Mouse (Mus musculus): Measurements from ENCODE around the gene Tep1.
"Not testable (repeated sequence)": the region's sequence is repeated elsewhere in the genome, so short reads cannot be mapped to it uniquely, and the experiment has no call there.

Tep1 gene

GRCm38 (mm10) chr14:50869889-50870804 lies at the start of gene Tep1:
Gene Tep1, minus strand, starts transcription at chr14:50870560.
- DNase-seq (ENCODE audit: low spot score in 2 of 2): peak; percentile 47 to 62

DNA sequence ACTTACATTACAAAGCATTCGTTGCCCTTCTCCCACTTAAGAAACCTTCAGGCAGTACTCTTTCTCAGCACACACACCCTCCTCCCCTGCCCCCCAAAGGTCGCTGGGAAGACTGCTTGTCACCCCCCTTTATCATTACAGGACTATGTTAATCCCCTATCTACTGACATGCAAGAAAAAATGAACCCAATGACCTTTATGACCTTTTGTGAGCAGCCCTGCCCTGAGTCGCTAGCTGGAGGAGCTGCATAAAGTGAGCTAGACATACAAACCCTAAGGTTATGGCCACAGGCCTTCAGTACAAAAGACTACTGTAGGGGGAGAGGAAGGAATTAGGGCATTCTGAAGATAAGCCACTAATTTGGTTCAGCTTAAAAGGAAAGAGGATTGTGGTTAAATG lies 41.0 kb upstream of the Tep1 start:
- DNase-seq (ENCODE audit: low spot score in 2 of 2): no peak

DNA sequence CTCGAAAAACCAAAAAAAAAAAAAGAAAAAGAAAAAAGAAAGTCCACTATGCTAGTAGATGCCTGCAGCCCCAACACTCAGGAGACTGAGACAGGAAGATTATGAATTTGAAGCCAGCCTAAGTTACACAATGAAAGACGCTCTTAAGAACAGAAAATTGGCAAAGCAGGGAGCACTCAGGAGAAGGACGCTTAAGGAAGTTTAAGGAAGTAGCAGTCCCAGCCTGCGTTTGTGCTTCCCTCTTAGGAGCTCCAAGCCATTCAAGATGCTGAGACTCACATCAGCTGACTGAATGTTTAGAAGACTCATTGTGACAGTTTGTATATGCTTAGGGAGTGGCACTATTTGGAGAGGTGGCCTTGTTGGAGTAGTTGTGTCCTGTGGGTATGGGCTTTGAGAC lies 37.8 kb upstream of the Tep1 start:
- no peak for DNase-seq (ENCODE audit: low spot score in 2 of 2)

DNA sequence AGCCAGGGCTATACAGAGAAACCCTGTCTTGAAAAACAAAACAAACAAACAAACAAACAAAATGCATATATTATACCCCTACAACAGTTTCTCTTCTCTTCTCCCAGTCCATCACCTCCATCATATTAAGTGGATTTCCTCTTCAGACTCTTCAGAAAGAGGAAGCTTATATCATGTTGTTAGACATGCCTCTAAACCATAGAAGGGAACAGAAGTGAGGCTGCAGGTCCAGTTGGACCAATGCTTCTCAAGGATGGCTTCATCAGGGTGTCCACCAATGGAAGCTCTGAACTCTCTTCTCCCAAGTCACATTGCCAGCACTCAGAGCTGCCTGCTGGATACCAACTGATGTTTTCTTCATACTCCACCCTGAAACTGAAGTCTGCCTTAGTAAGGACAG lies 35.0 kb upstream of the Tep1 start:
- not testable (repeated sequence) for DNase-seq (ENCODE audit: low spot score in 2 of 2)

DNA sequence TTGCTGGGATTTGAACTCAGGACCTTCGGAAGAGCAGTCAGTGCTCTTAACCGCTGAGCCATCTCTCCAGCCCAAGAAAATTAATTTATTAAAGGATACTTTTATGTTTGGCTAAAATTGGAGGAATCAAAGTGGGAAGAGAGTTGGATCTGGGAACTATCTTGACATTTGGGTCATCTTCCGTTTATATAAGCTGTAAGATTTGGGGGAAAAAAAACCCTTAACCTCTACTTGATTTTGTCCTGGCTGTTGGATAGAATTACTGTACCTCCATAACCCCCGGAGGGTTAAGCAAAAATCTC lies 34.4 kb upstream of the Tep1 start:
- no peak for DNase-seq (ENCODE audit: low spot score in 2 of 2)

DNA sequence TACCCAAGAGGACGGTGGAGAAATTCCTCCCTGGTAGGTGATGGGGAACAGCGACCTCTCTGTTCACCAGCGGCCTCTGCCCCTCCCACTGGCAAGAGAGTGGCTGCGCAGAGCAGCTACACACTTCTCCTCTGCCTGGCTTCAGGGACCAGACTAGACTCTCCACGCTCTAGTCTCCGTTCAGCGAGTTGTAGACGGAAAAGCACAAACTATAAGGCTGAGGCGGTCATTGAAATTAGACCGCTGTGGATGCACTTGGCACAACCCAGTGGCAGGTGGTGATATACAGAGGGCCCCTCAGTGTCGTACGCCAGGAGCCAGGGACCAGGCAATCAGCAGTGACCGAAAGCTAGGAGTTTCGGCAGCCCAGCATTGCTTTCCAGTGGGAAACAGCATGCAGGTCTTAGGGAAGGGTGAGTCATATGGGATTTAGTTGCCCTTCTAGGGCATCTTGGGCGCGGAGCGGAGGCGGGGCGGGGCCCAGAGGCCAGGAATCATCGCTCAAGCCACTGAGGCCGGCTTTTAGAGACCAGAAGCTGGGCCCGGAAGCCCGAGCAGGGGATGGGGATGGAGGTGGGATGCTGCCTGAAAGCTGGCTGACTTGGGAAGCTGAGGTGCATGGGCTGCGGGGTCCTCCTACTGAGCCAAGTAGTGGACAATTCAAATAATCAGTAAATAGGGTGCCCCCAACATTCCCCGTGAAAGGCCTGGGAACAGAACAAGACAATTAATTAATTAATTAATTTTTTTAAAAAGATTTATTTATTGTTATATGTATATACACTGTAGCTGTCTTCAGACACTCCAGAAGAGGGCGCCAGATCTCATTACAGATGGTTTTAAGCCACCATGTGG lies 33.8 kb upstream of the Tep1 start:
- peak in 1 of 2 experiments; percentile 33 for DNase-seq (ENCODE audit: low spot score in 2 of 2)

GRCm38 (mm10) chr14:50897992-50898391 lies 27.6 kb upstream of the Tep1 start:
- DNase-seq (ENCODE audit: low spot score in 2 of 2): not testable (repeated sequence)

GRCm38 (mm10) chr14:50897374-50897765 lies 27.0 kb upstream of the Tep1 start, which contains the start of gene Klhl33:
Gene Klhl33, minus strand, starts transcription at chr14:50897507.
- DNase-seq (ENCODE audit: low spot score in 2 of 2): no peak

DNA sequence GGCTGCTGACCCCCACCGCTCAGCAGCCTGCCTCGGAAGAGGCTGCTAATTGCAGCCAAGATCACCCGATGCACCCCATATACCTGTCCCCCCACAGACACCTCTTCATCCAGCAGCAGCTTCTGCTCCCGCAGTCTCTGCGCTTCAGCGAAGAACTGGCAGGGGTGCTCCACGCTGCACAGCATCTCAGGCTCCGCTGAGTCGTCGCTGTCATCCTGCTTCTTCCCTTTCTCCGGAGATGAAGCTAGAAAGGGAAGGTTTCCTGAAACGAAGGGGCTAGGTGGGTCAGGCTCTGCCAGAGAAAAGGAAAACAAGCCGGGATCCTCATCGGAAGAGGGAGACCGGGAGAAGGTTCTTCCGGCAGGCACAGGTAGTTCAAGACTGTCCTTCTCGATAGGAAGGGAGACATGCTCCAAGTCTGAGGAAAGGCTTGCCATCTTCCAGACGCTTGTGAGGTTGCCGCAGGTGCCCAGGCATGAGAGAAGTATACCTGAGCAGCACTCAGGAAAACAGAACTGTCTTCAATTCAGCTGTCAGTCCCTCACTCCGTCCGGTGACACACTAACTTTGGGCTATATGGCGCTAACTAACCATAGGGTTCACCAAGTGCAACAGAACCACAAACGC lies 26.5 kb upstream of the Tep1 start:
- peak in 1 of 2 experiments; percentile 15 for DNase-seq (ENCODE audit: low spot score in 2 of 2)

DNA sequence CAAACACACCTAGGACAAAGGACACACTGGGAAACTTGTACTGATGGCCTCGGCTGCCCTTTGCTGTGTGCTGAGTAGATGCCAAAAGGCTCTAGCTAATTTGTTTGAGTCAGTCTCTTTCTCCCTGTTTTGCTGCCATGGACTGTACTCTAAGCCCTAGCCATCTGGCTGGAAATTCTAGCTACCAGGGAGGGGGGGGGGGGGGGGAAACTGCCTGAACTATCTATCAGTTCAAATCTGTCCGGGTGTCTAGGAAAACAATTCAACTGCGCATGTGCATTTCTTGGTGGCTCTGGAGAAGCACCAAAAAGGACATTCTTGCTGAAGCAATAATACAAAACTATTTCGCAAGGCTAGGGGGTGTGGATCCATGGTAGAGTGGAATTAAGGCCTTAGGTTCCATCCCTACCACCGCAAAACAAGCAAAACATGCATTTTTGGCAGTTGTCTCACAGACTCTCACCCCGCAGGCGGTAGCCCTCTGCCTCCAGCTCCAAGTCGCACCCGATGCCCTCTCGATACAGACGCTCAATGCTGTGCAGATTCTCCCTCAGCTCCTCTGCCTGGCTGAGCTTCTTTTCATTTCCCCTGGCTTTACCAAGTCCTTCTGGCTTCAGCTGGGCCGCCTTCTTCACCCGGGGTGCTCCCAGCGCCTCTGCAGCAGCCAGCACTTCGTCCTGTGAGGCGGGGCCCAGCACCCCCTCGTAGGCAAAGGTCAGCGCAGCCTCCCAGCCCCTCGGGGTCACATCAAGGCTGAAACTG lies 25.8 kb upstream of the Tep1 start:
- peak in 1 of 2 experiments; percentile 9 for DNase-seq (ENCODE audit: low spot score in 2 of 2)

GRCm38 (mm10) chr14:50895407-50895806 lies 25.0 kb upstream of the Tep1 start:
- DNase-seq (ENCODE audit: low spot score in 2 of 2): no peak

- no peak for DNase-seq (ENCODE audit: low spot score in 2 of 2)
These were observed 22.4 kb upstream of the Tep1 start for GRCm38 (mm10) chr14:50892541-50893459.

GRCm38 (mm10) chr14:50892091-50892490 lies 21.7 kb upstream of the Tep1 start:
- DNase-seq (ENCODE audit: low spot score in 2 of 2): no peak

DNA sequence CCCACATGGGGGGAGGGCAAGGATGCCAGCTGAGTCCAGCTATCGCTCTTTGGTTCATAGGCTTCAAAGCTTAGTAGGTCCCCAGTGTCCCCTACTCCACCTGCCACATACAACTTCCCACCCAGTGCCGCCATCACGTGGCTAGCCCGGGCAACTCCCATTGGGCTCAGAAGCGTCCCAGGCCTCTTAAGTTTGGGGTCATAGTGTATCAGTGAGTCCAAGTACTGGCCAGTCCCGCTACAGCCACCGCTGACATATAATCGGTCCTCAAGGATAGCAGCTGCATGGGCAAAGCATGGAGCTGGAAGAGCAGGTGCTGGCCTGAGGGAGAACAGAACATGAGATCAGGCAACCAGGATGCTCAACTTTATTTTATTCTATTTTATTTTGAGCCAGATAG lies 21.3 kb upstream of the Tep1 start:
- DNase-seq (ENCODE audit: low spot score in 2 of 2): no peak

DNA sequence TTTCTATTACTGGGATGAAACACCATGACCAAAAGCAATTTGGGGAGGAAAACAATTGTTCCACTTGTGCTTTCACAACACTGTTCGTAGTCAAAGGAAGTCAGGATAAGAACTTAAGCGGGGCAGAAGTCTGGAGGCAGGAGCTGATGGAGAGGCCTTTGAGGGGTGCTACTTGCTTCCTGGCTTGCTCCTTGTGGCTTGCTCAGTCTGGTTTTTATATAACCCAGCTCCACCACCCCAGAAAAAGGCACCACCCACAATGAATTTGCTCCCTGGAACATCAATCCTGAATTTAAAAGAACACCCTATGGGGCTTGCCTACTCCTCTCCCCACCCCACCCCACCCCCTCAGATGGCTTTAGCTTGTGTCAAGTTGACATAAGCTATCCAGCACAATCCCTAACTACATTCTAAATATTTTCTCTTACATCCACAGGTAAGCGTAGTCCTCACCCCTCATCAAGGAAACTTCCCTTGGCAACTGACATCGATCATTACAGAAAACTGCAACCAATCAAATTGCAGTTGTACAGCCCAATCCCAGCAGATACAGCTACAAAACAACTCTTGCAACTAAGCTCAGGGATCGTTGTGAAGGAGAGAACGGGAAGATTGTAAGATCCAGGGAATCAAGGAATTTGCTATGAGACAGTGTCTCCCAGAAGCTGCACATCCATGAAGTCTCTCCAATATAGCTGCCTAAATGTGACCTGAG lies 6.0 kb upstream of the Tep1 start:
- DNase-seq (ENCODE audit: low spot score in 2 of 2): no peak

DNA sequence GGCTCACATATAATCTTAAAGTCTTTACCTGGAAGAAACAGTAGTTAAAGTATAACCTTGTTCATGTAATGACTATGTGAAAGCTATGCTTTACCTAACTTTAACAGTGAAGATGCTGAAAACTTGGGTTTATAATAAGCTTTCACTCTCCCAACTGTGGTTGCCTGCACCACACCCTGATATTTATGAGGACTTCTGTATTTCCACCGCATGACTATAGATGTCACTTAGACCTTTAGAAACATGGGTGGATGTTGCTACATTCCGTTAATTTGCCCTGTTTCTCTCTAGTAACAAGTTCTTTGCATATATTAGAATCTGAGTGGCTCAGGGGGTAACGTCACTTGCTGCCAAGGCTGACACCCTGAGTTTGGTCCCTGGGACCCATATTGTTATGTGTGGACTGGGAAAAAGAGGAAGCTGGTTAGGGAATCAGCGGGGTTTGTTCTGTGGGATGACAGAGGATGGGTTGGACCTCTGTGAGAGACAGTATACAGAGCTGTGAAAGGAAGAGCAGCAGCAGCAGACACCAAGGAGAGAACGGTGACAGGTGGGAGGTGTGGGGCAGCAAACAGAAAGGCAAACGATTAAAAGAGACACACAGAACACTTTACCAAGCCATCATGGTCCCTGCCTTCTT lies 5.4 kb upstream of the Tep1 start:
- DNase-seq (ENCODE audit: low spot score in 2 of 2): no peak

GRCm38 (mm10) chr14:50875175-50875574 lies 4.8 kb upstream of the Tep1 start:
- DNase-seq (ENCODE audit: low spot score in 2 of 2): no peak

GRCm38 (mm10) chr14:50871284-50871683 lies 924 bp upstream of the Tep1 start:
- no peak for DNase-seq (ENCODE audit: low spot score in 2 of 2)

DNA sequence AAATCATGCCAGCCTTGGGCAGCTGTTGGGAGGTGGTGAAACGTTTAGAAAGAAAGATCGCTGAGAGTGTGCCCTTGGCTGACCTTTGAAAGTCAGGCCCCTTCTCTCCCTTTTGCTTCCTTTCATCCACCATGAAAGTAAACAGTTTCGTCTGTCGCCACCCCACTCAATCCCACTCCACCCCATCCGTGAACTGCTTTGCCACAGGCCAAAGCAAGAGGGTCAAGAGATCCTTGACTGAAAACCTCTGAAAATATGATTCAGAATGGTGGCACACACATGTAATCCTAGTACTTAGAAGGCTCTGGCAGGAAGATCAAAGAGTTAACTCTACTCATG lies 414 bp upstream of the Tep1 start:
- no peak for DNase-seq (ENCODE audit: low spot score in 2 of 2)

Measured in cerebellum, postnatal 4 days (tissue).